Mouse (Mus musculus) kidney, adult 2 months (tissue): ENCODE measurements around the gene Arl8a.

Source experiments
- CTCF ChIP-seq: fragments of 200-500 bp; conservative IDR thresholded peaks from 2 replicates; pipeline ENCODE4 v1.5.1; 2011; ENCODE audit warnings: low read depth, mild to moderate bottlenecking, control low read depth, low read length, moderate library complexity, mixed read lengths; ENCODE audit not compliant: insufficient read depth, insufficient read length
- POLR2A ChIP-seq: fragments of 200-500 bp; IDR thresholded peaks from one replicate; pipeline ENCODE4 v1.6.1; 2011; ENCODE audit warnings: low read depth, low read length, control low read depth

GRCm38 (mm10) chr1:135128986-135129385 lies 17.6 kb upstream of the Arl8a start:
- TF ChIP-seq CTCF (no peak), POLR2A (no peak)
